Comparison of ENCODE assay signal across 8 mouse cellular contexts in the genomic region with DNA sequence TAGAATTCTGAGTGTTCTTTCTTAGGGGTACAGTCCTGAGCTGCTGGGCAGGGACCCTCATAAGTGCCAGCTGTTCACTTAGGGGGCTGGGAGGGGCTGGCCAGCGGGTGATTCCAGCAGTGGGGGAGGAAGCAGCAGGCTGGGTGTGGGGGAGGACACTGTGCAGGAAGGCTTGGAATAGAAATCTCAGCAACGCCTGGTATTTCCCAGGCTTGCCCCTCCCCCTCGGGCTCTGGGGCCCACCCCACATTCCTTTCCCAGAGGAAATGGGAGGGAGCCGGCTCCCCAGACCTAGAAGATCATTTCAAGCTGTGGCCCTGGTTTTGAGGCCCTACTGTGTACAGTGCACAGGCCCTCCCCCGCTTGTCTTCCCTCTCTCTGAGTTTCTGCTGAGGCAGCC. TPM values are rescaled to one million over a fixed set of nuclear protein-coding genes. Genes with fewer than 3 reads are reported as not detected.
DNase-seq lines count a peak whose midpoint lies in the region; ATAC-seq and TF ChIP-seq lines count a peak whose summit lies in the region.

No protein-coding gene starts in this region.

- WGBS in hindbrain, embryonic 14.5 days = 20% methylated on average over 5 of the region's 5 CpGs
- 62% methylated on average over 5 of the region's 5 CpGs for WGBS in liver, adult 2 months

- no peaks in the 10 kb centered on the region for H3K36me3 ChIP-seq in hindbrain, embryonic 14.5 days (replicated peaks; ENCODE audit: control insufficient read depth, insufficient read depth)
- H3K36me3 ChIP-seq in liver, adult 2 months (ENCODE audit: control insufficient read depth, insufficient read depth, low read length) = no peaks in the 10 kb centered on the region

- peak overlapping the region; percentile 47; the same call in 1 of the 2 replicates for H3K27ac ChIP-seq in hindbrain, embryonic 14.5 days
- H3K27ac ChIP-seq in liver, adult 2 months (replicated peaks; ENCODE audit: insufficient read depth, low read depth, low read length) = peak overlapping the region; percentile 82

- ATAC-seq in hindbrain, embryonic 14.5 days (ENCODE audit: low FRiP score) = no peak
- ATAC-seq in erythroblast, adult 5-6 weeks (replicated peaks; ENCODE audit: low FRiP score, poor library complexity, severe bottlenecking) = no peak

- no peaks in the 10 kb centered on the region for H3K9me3 ChIP-seq in hindbrain, embryonic 14.5 days (ENCODE audit: control insufficient read depth, low read length)

- no peak for TF ChIP-seq POLR2A in liver, adult 2 months (IDR thresholded peaks at IDR 0.05; ENCODE audit: extremely low read depth, insufficient read depth, low read length)

- peaks cover 4% of the 10 kb centered on the region; the same call in 1 of the 2 replicates for H3K79me2 ChIP-seq in liver, adult 2 months (ENCODE audit: control insufficient read depth, insufficient read depth, low read length)

- H3K9ac ChIP-seq in hindbrain, embryonic 14.5 days = no peak overlapping the region
- H3K9ac ChIP-seq in liver, adult 2 months (ENCODE audit: low read depth, low read length) = no peak overlapping the region

- H3K4me1 ChIP-seq in hindbrain, embryonic 14.5 days (replicated peaks; ENCODE audit: control insufficient read depth, insufficient read depth, low read length) = peaks cover 25% of the 10 kb centered on the region
- H3K4me1 ChIP-seq in liver, adult 2 months (ENCODE audit: control insufficient read depth, insufficient read depth, low read length) = peaks cover 19% of the 10 kb centered on the region

- H3K27me3 ChIP-seq in hindbrain, embryonic 14.5 days (ENCODE audit: control insufficient read depth, insufficient read depth, low read length) = peaks cover 37% of the 10 kb centered on the region
- no peaks in the 10 kb centered on the region for H3K27me3 ChIP-seq in liver, adult 2 months (ENCODE audit: control insufficient read depth, insufficient read depth, low read length)

- TF ChIP-seq CTCF in liver, adult 2 months (IDR thresholded peaks at IDR 0.05; ENCODE audit: low read depth, low read length) = no peak

- H3K4me2 ChIP-seq in hindbrain, embryonic 14.5 days (replicated peaks) = no peak overlapping the region

- H3K4me3 ChIP-seq in hindbrain, embryonic 14.5 days (replicated peaks; ENCODE audit: low read length) = no peak overlapping the region
- H3K4me3 ChIP-seq in liver, adult 2 months (ENCODE audit: insufficient read depth, low read depth, low read length) = no peak overlapping the region

- DNase-seq in urinary bladder, postnatal 25 days (ENCODE audit: low spot score) = peak; percentile 74
- no peak for DNase-seq in urinary bladder, adult 2 months (ENCODE audit: low spot score)
- DNase-seq in forelimb bud, embryonic 11.5 days (ENCODE audit: low read depth, low spot score) = peak; percentile 76
- no peak for DNase-seq in hindbrain, embryonic 14.5 days (ENCODE audit: low spot score)
- DNase-seq in liver, adult 2 months (ENCODE audit: extremely low read depth, low read depth, low spot score) = peak; percentile 28
- peak; percentile 72 to 73 for DNase-seq in right cerebral cortex, postnatal 10 days (ENCODE audit: low spot score in 2 of 2)
- DNase-seq in natural killer cell, adult 2 months (ENCODE audit: low spot score in 2 of 2) = no peak

RNA-seq across cellular contexts. Expression of gene Arhgap23, which starts 22.4 kb away (rescaled TPM):
- polyA plus RNA-seq in urinary bladder, adult 2 months (2012; rRNA removed) = 26.0 and 33.0 TPM in 2 replicates
- 8.5 and 10.0 TPM in 2 replicates for polyA plus RNA-seq in hindbrain, embryonic 14.5 days (2014; fragmentation: Nextera tagmentation; extraction: Ambion mirVana)
- 2.8 and 4.5 TPM in 2 replicates for total RNA-seq in liver, adult 2 months (2014; rRNA removed)
- polyA plus RNA-seq in liver, adult 2 months (2012; rRNA removed) = 11.3 and 13.6 TPM in 2 replicates
- total RNA-seq in erythroblast, adult 5-6 weeks (2015; ENCODE audit: low replicate concordance) = 21.3 and 21.9 TPM in 2 replicates
- 25.6 and 30.2 TPM in 2 replicates for total RNA-seq in erythroblast, adult 5-6 weeks (2017; ENCODE audit: low replicate concordance)

Comparison
In these comparisons a context has a peak if more than half of its experiments do, and no peak if none do; other contexts are left out.
1. DNase-seq: peak in urinary bladder, postnatal 25 days (single experiment), forelimb bud, embryonic 11.5 days (single experiment), liver, adult 2 months (single experiment) and right cerebral cortex, postnatal 10 days (2 of 2); none in urinary bladder, adult 2 months (single experiment), hindbrain, embryonic 14.5 days (single experiment) and natural killer cell, adult 2 months (0 of 2).